Mouse (Mus musculus): ENCODE results near the gene Hist1h2ah.

GRCm38 (mm10) chr13:21996840-21997185, 38.6 kb downstream of the Hist1h2ah start:
- TF ChIP-seq CTCF (IDR thresholded peaks at IDR 0.05; ENCODE audit: borderline replicate concordance, insufficient read depth, low read depth, low read length) (no peak), POLR2A (IDR thresholded peaks at IDR 0.05; ENCODE audit: borderline replicate concordance, insufficient read depth, low read length) (no peak)

Measured in cerebellum, adult 2 months (tissue).